Mouse (Mus musculus) natural killer cell, adult 2 months (primary cell): ENCODE results near the gene Hip1.

Source experiments
- DNase-seq, 2 experiments: peaks; one replicate each; pipeline ENCODE4 v3.0.0; 2022; ENCODE audit warnings: low spot score in 2 of 2

Hip1 gene

DNA sequence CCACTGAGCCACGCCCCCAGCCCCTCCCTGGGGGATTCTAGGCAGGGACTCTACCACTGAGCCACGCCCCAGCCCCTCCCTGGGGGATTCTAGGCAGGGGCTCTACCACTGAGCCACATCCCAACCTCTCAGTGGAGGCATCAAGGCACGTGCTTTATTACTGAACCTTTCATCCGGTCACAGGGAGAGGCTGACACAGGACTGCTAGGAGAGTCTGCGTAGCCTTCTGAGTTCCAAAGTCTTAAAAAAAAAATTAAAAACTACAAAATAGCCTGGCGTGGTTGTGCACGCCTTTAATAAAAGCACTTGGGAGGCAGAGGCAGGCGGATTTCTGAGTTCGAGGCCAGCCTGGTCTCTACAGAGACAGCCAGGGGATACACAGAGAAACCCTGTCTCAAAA is 175.7 kb downstream of the Hip1 start:
- DNase-seq, result peak in 1 of 2 experiments; percentile 19

DNA sequence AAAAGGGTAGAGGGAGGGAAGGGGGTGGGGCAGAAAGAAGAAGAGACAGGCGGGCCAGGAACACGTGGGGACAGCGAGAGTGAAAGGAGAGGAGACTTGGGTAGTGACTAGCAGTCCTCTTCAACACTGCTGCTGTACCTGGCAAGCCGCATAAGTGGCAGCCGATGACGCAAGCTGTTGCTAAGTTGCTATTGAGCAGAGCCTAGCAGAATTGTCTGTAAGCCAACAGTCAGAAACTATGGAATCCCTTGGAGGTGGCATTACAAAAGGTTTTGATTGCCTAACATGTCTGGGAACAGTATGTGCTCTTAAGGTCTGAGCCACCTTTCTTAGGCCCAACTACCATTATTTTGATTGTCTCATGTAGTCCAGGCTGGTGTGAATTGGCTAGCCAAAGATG is 176.6 kb downstream of the Hip1 start:
- no peak for DNase-seq

DNA sequence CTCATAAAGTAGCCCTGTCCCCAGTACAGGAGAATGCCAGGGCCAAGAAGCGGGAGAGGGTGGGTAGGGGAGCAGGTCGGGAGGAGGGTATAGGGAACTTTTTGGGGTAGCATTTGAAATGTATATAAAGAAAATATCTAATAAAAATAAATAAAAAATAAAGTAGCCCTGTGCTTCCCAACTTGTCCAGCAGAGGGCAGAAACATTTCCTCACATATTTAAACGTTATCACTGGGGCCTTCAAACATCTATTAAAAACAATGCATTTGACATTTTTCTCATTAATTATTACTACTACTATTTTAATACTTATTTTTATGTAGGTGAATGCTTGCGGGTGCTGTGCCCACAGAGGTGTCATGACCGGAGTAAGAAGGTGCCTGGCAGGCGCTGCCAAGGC is 177.1 kb downstream of the Hip1 start:
- peak in 1 of 2 experiments; percentile 24 for DNase-seq

- DNase-seq, result no peak
Observed at GRCm38 (mm10) chr5:135363540-135363939, 181.4 kb downstream of the Hip1 start.

DNA sequence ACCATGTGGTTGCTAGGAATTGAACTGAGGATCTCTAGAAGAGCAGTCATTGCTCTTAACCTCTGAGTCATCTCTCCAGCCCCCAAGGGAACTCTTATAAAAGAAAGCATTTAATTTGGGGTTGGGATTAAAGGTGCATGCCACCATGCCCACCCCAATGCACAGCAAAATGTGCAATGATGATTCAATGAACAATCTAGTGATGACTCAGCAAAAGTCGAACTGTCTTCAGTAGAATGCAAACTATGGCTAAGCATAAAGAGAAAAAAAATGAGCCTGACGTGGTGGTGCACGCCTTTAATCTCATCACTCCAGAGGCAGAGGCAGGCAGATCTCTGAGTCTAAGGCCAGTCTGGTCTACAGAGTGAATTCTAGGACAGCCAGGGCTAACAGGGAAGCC is 182.3 kb downstream of the Hip1 start:
- DNase-seq, result no peak

DNA sequence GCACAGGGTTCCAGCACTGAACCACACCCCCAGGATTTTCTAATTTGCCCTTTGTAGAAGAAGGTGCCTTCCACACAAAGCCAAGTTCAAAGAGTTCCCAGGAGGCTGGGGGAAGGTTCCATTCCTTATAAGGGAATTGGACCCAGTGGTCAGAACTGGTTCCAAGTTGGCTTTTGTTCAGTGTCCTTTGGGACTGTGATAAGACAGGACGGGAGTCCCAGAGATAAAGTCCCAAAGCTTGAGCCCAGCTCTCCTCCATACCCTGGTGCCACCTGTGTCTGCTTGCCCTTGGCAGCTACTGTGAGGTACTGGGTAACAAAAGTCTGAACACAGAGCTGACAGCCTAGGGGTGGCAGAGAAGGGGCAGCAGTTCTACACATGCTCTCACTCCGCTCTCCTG is 185.1 kb downstream of the Hip1 start:
- no peak for DNase-seq

- peak; percentile 18 to 27 for DNase-seq
Observed at GRCm38 (mm10) chr5:135357556-135357955, 187.4 kb downstream of the Hip1 start.
